Mouse (Mus musculus) kidney, postnatal 36 days (tissue): ENCODE results near the gene Vmn1r203.
"Not testable (repeated sequence)": the region's sequence is repeated elsewhere in the genome, so short reads cannot be mapped to it uniquely, and the experiment has no call there.

ENCODE experiments used
- DNase-seq, 2 experiments: peaks; one replicate each; pipeline ENCODE4 v3.0.0; 2021 to 2022; ENCODE audit warnings: mixed read lengths in 2 of 2

Vmn1r203 gene

GRCm38 (mm10) chr13:22517814-22518213, at the start of gene Vmn1r203:
Gene Vmn1r203, plus strand, starts transcription at chr13:22518114.
- no peak for DNase-seq

- DNase-seq: no peak
These were observed 46.3 kb upstream of the Vmn1r203 start, which contains the start of gene Vmn1r201 for GRCm38 (mm10) chr13:22471623-22472022. Gene Vmn1r201, plus strand, starts transcription at chr13:22471923.

- no peak for DNase-seq
These were observed 15.5 kb upstream of the Vmn1r203 start for GRCm38 (mm10) chr13:22502431-22502830.

- DNase-seq: no peak
These were observed 12.6 kb upstream of the Vmn1r203 start, which contains the start of gene Vmn1r202 for GRCm38 (mm10) chr13:22505281-22505680. Gene Vmn1r202, minus strand, starts transcription at chr13:22505381.

- not testable (repeated sequence) for DNase-seq
These were observed 35.0 kb downstream of the Vmn1r203 start, which contains the start of gene Vmn1r204 for GRCm38 (mm10) chr13:22552898-22553297. Gene Vmn1r204, plus strand, starts transcription at chr13:22553198.

GRCm38 (mm10) chr13:22574911-22575310, 57.0 kb downstream of the Vmn1r203 start:
- not testable (repeated sequence) for DNase-seq
